Mouse (Mus musculus): Measurements from ENCODE around the gene Gm49661. TPM values are rescaled to one million over a fixed set of nuclear protein-coding genes. Genes with fewer than 3 reads are reported as not detected.

The Gm49661 gene
- polyA plus RNA-seq, 1 experiment from 2014 or later, result not detected

DNA sequence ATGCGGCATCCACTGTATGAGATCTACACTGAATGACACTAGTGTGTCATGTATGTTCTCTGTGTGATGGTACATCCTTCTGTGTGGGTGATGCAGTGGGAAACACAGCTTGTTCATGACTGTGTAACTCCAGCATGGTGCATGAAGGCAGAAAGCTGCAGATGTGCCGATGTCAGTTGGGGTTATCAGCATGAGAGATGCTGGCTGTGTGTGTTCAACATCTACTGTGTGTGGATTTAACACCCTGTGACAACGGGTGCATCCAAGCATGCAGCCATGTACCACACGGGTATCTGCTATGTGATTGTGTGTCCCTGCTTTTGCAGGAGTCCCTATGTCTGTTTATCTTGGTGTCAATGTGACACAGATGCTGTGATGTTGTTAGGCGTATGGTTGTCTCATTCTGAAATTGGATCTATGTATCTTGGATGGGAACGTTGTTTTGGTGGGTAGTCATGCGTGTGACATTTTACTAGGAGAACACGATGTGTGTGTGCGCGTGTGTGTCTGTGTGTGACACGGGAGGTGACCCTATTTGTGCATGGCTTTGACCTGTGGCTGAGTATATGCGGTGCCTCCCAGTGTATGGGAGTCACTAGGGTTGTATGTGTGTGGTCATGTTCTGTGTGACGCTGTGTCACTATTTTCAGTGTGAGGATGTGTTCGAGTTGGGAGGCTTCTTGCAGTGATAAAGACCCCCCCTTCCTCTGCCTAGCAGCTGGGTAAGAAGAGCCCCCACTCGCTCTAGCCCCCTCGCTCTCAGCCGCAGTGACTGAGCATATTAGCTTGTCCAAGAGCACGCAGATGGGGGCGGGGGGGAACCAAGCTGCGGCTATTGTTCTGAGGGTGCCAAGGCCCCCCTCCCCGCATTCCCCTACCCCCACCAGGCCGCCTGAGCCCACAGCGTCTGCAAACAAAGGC is 32.9 kb downstream of the Gm49661 start:
- H3K27ac ChIP-seq, result no peak overlapping the region
- peak overlapping the region; percentile 48; the same call in 1 of the 2 replicates for H3K9ac ChIP-seq
- no peak for ATAC-seq (ENCODE audit: low FRiP score, low read depth)

DNA sequence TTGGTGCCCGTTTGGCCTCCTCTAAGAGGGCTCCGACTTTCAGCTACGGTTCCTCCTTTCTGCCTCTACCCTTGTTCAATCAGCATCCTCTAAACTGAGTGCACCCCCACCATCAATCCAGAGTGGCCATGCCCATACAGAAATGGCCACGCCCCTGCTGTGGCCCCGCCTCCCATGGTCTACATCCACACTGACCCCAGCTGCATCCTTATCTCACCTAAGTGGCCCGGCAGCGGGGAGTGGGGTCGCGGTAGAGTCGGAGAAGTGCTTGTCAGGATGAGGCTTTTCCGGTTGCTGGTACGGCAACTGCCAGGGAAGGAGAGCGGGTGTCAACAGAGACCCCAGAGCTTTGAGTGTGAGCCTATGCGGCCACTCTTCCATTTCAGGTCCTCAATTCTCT is 33.7 kb downstream of the Gm49661 start:
- H3K9me3 ChIP-seq, result no peaks in the 10 kb centered on the region
- ATAC-seq (ENCODE audit: low FRiP score, low read depth), result no peak
- H3K4me1 ChIP-seq, result peaks cover 21% of the 10 kb centered on the region
- no peak overlapping the region for H3K9ac ChIP-seq
- H3K27me3 ChIP-seq, result peaks cover 91% of the 10 kb centered on the region
- H3K4me3 ChIP-seq, result peak overlapping the region; percentile 7; the same call in 1 of the 2 replicates
- H3K4me2 ChIP-seq (replicated peaks), result peak overlapping the region; percentile 36; the same call in 1 of the 2 replicates
- 4% methylated on average over 14 of the region's 14 CpGs for WGBS
- H3K27ac ChIP-seq, result no peak overlapping the region
- no peaks in the 10 kb centered on the region for H3K36me3 ChIP-seq

More for the DNA sequence above, 32.9 kb downstream of the Gm49661 start:
- WGBS, result 26% methylated on average over 23 of the region's 23 CpGs
- H3K4me3 ChIP-seq, result peak overlapping the region; percentile 46
- H3K4me2 ChIP-seq (replicated peaks), result peak overlapping the region; percentile 80
- peaks cover 21% of the 10 kb centered on the region for H3K4me1 ChIP-seq
- H3K9me3 ChIP-seq, result no peaks in the 10 kb centered on the region
- H3K27me3 ChIP-seq, result peaks cover 91% of the 10 kb centered on the region
- no peaks in the 10 kb centered on the region for H3K36me3 ChIP-seq

DNA sequence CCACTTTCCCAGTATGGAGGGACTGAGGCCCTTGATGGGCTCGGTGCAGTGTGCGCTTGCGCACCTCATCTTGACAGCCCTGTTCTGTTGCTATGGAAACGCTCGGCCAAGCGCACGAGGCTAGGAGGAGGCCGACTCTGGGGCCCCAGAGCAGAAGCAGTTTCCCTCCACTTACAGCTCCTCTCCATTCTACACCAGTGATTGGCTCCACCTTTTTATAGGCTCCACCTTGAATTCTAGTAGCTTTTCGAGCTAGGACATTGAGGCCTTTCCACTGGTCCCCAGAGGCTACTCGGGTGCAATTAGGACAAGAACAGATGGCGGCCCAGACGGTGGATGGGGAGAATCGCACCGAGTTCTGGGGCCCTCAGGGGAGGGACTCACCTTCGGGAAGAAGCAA is 34.4 kb downstream of the Gm49661 start:
- H3K9ac ChIP-seq, result no peak overlapping the region
- no peak overlapping the region for H3K27ac ChIP-seq
- 2% methylated on average over 15 of the region's 15 CpGs for WGBS
- peak; percentile 62; the same call in 1 of the 2 replicates for ATAC-seq (ENCODE audit: low FRiP score, low read depth)
- no peaks in the 10 kb centered on the region for H3K9me3 ChIP-seq
- peak overlapping the region; percentile 36 for H3K4me2 ChIP-seq (replicated peaks)
- H3K4me1 ChIP-seq, result peaks cover 21% of the 10 kb centered on the region
- H3K27me3 ChIP-seq, result peaks cover 93% of the 10 kb centered on the region
- H3K4me3 ChIP-seq, result peak overlapping the region; percentile 7; the same call in 1 of the 2 replicates
- H3K36me3 ChIP-seq, result no peaks in the 10 kb centered on the region

DNA sequence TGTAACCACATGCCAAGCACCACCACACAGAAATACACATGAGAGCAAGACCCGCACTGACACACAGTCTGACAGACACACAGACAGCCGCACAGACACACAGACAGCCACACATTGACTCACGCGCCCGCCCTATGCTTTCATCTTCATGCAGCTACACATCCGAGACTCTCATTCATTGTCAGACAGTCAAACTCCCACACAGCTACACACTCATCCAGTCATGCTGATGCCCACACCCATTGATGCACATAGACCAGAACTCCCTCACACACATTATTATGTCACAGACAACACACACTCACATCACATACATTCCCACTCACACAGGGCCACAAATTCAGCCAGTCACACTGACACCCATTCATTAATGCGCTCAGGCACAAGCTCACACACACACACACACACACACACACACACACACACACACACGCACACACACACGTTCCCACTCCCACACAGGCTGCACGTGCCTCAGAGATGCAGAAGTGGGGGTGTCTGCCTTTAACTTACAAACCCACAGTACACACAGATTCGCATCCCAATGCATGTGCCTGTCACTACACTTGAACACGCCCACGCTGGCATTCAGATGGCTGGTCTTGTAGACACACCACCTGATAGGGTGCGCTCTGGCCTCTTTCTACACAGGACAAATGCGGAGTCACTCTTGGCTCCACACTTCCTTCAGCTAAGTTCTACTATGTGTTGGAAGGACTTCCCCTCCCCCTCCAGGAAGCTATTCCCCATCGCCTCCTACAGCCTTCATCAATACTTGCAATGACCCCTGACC is 35.3 kb downstream of the Gm49661 start:
- Histone ChIP-seq H3K4me3 (no peak overlapping the region), H3K4me2 (replicated peaks) (no peak overlapping the region), H3K9ac (no peak overlapping the region), H3K27ac (no peak overlapping the region), H3K36me3 (no peaks in the 10 kb centered on the region), H3K4me1 (peaks cover 25% of the 10 kb centered on the region), H3K27me3 (peaks cover 94% of the 10 kb centered on the region), H3K9me3 (no peaks in the 10 kb centered on the region)
- no peak for ATAC-seq (ENCODE audit: low FRiP score, low read depth)
- 80% methylated on average over 16 of the region's 16 CpGs for WGBS

DNA sequence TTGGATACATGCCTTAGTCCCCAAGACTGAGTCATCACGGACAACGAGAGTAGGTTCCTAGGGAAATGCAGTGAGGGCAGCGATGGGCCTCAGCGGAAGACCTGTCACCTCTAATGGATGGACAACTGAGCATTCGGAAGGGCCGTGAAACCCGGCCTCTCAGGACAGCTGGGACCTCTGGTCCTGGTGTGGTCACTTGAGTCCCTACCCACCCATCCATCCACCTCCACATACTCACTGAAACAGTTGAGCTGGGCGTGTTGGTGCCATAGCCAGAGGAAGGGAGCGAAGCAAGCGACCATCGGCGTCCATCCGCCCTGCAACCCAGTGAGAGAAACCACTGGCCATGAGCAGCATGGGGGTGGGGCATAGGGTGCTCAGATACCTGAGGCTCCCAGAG is 38.7 kb downstream of the Gm49661 start:
- Histone ChIP-seq H3K4me2 (replicated peaks) (no peak overlapping the region), H3K36me3 (no peaks in the 10 kb centered on the region), H3K27me3 (peaks cover 74% of the 10 kb centered on the region), H3K9me3 (no peaks in the 10 kb centered on the region), H3K9ac (no peak overlapping the region), H3K4me1 (peaks cover 20% of the 10 kb centered on the region), H3K4me3 (no peak overlapping the region), H3K27ac (no peak overlapping the region)
- WGBS, result 84% methylated on average over 13 of the region's 13 CpGs
- no peak for ATAC-seq (ENCODE audit: low FRiP score, low read depth)

DNA sequence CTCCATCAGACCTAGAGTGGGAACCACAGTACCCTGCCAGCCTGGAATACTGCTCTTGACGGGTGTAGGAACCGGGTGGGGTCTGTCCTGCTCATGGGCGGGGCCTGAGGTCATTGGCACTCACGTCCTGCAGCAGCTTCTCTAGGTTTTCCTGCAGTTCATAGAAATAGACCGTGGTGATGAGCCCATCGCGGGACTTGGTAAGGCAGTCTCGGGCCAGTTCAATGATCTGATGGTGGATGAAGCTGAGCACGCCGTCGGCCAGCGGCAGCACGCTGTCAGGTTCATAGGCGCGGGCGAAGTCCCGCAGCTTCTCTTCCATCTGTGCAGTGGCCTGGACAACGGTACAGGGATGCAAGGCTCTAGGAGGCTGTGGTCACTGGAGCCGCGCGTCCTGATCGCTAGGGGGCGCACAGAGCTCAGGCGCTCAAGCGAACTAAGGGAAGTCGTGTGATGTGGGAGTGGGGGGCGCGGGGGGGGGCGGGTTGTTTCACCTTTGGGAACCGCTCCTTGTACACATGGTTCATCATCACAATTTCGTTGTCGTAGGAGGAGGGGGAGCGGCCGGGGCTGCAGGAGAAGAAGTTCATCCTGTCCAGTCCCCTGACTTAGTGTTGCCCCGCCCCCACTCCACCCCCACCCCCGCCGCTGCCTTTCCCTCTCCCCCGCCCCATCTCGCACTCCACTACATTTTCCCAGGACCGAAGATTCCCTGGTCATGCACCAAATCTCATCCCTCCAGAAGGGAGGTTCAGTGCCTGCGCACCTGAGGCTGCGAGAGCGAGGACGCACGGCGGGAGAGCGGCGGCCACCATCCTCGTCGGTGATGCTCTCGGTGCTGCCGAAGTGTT is 40.6 kb downstream of the Gm49661 start:
- Histone ChIP-seq H3K27me3 (peaks cover 67% of the 10 kb centered on the region), H3K9ac (peak overlapping the region; percentile 43), H3K27ac (no peak overlapping the region), H3K4me1 (peaks cover 8% of the 10 kb centered on the region; the same call in 1 of the 2 replicates), H3K36me3 (no peaks in the 10 kb centered on the region), H3K9me3 (no peaks in the 10 kb centered on the region), H3K4me2 (replicated peaks) (peak overlapping the region; percentile 74), H3K4me3 (peak overlapping the region; percentile 43)
- 2% methylated on average over 47 of the region's 52 CpGs for WGBS
- ATAC-seq (ENCODE audit: low FRiP score, low read depth), result peak; percentile 88

DNA sequence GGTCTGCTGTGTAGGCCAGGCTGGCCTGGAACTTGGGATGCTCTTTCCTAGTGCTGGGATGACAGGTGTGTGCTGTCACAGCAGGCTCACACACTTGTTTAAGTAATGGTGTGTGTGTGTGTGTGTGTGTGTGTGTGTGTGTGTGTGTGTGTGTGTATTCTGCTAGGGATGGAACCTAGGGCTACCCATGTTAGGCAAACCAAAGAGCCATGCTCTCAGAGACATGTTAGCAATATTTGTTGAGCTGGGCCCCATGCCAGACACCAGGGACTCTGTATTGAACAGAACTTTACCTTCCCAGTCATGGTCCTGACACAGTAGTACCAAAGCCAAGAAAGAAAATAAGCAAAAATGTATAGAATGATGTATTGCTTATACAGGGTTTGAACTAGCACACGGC is 41.7 kb downstream of the Gm49661 start:
- ATAC-seq (ENCODE audit: low FRiP score, low read depth), result no peak
- no peak overlapping the region for H3K9ac ChIP-seq
- no peaks in the 10 kb centered on the region for H3K36me3 ChIP-seq
- H3K27ac ChIP-seq, result no peak overlapping the region
- H3K9me3 ChIP-seq, result no peaks in the 10 kb centered on the region
- WGBS, result 78% methylated on average over 1 of the region's 1 CpGs
- H3K4me3 ChIP-seq, result no peak overlapping the region
- no peak overlapping the region for H3K4me2 ChIP-seq (replicated peaks)
- H3K4me1 ChIP-seq, result peaks cover 8% of the 10 kb centered on the region; the same call in 1 of the 2 replicates
- H3K27me3 ChIP-seq, result peaks cover 63% of the 10 kb centered on the region

DNA sequence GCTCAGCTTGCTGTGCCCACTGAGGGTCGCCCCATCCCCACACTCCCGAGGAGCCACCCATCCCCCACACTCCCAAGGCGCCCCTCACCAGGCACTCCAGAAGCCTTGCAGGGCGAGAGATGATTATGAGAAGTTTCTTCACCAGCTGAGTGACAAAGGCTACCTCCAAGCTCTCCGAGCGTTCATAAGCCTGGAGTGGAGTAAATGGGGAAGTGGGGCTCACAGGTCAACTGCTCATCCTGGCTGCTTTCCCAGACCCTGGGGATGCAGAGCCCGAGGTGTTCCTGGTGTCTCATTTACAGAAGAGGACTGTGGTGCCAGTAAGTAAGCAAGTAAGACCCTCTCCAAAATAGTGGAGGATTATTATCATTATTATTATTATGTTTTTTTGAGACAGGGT is 43.7 kb downstream of the Gm49661 start:
- H3K9me3 ChIP-seq, result no peaks in the 10 kb centered on the region
- peaks cover 49% of the 10 kb centered on the region for H3K27me3 ChIP-seq
- no peak for ATAC-seq (ENCODE audit: low FRiP score, low read depth)

DNA sequence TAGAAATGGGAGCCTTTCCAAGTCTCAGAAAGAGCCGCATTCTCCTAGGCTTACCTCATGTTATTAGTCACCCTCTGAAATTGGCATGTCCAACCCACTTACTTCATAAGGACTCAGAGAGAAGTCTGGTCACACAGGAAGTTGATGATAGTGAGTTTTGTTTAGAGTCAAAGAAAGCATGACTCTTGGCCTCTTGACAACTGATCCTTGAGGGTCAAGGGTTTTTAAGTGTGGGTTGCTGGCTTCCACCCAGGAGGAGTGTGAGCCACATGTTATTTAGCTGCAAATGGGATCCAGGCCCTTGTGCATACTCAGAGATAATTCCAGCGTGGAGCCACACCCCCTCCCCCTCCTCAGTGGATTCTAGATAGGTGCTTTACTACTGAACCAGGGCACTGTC is 47.6 kb downstream of the Gm49661 start:
- Histone ChIP-seq H3K9me3 (no peaks in the 10 kb centered on the region), H3K9ac (no peak overlapping the region), H3K4me2 (replicated peaks) (no peak overlapping the region), H3K36me3 (no peaks in the 10 kb centered on the region), H3K4me1 (no peaks in the 10 kb centered on the region), H3K4me3 (no peak overlapping the region), H3K27me3 (peaks cover 55% of the 10 kb centered on the region), H3K27ac (no peak overlapping the region)
- ATAC-seq (ENCODE audit: low FRiP score, low read depth), result no peak
- 73% methylated on average over 2 of the region's 2 CpGs for WGBS

More for the DNA sequence above, 43.7 kb downstream of the Gm49661 start:
- Histone ChIP-seq H3K9ac (no peak overlapping the region), H3K4me2 (replicated peaks) (no peak overlapping the region), H3K27ac (no peak overlapping the region), H3K4me1 (peaks cover 8% of the 10 kb centered on the region; the same call in 1 of the 2 replicates), H3K36me3 (no peaks in the 10 kb centered on the region), H3K4me3 (no peak overlapping the region)
- 65% methylated on average over 7 of the region's 7 CpGs for WGBS

DNA sequence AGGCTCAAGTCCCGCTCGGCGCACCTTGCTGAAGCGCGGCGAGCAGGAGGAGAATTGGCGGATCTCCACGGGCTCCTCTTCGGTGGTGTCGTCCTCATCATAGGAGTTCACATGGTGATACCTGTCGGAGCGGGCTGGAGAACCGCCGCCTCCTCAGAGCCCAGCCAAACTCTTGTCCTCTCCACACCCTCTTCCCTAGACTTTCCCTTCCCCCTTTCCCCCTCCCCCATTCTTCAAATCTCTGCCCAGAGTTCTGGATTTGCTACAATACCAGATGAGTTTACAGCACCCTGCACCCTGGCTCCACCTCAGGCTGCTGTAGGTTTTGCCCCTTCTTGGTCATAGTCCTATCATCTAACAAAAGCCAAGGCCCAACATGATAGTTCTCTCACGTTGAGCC is 50.6 kb downstream of the Gm49661 start:
- no peak overlapping the region for H3K27ac ChIP-seq
- no peak for ATAC-seq (ENCODE audit: low FRiP score, low read depth)
- H3K27me3 ChIP-seq, result peaks cover 72% of the 10 kb centered on the region
- no peak overlapping the region for H3K4me3 ChIP-seq
- peaks cover 11% of the 10 kb centered on the region; the same call in 1 of the 2 replicates for H3K9me3 ChIP-seq
- no peaks in the 10 kb centered on the region for H3K4me1 ChIP-seq
- H3K4me2 ChIP-seq (replicated peaks), result no peak overlapping the region
- WGBS, result 90% methylated on average over 15 of the region's 15 CpGs
- no peaks in the 10 kb centered on the region for H3K36me3 ChIP-seq
- H3K9ac ChIP-seq, result no peak overlapping the region

DNA sequence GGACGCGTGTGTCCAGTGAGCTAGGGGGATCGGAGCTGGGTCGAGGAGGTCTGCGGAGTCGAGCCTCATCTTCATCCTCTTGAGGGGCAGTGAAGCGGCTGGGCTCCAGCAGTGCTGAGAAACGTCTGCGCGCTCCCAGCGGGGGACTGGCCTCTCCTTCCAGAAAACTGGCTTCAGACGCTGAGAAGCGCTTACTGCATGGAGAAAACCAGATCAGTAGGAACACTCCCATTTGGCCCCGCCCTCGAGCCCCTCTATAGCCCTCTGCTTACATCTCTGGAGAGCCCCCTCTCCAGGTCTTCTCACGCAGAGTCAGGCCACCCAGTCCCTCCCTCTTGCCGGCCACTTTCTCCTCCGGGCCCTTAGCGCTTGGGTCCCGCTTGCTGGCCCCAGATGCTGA is 51.5 kb downstream of the Gm49661 start:
- 25% methylated on average over 20 of the region's 20 CpGs for WGBS

More for the DNA sequence above, 51.5 kb downstream of the Gm49661 start:
- ATAC-seq (ENCODE audit: low FRiP score, low read depth), result no peak
- H3K9ac ChIP-seq, result no peak overlapping the region
- H3K27ac ChIP-seq, result no peak overlapping the region
- H3K4me1 ChIP-seq, result peaks cover 4% of the 10 kb centered on the region; the same call in 1 of the 2 replicates
- no peak overlapping the region; the same call in 1 of the 2 replicates for H3K4me2 ChIP-seq (replicated peaks)
- no peaks in the 10 kb centered on the region for H3K36me3 ChIP-seq
- H3K4me3 ChIP-seq, result no peak overlapping the region
- H3K27me3 ChIP-seq, result peaks cover 76% of the 10 kb centered on the region
- peaks cover 11% of the 10 kb centered on the region; the same call in 1 of the 2 replicates for H3K9me3 ChIP-seq
